Mouse (Mus musculus) spleen, adult 18-20 months (tissue): ENCODE measurements around the gene Efcab7.
A peak's percentile ranks its signal among the peaks of the same experiment; 100 is the strongest.

Experiments
- DNase-seq, 2 experiments: peaks; one replicate each; pipeline ENCODE4 v3.0.0; 2022; ENCODE audit warnings: mixed read lengths in 2 of 2

Gene Efcab7

GRCm38 (mm10) chr4:99829094-99830073, at the start of gene Efcab7:
TSS of gene Efcab7 (plus strand) at chr4:99829198.
- peak; percentile 61 to 77 for DNase-seq

GRCm38 (mm10) chr4:99792365-99792764, 36.6 kb upstream of the Efcab7 start:
- no peak for DNase-seq

- DNase-seq = no peak
Observed at GRCm38 (mm10) chr4:99816697-99817460, 12.1 kb upstream of the Efcab7 start.

- DNase-seq = no peak
Observed at GRCm38 (mm10) chr4:99828337-99828736, 661 bp upstream of the Efcab7 start.

GRCm38 (mm10) chr4:99828739-99829093, 282 bp upstream of the Efcab7 start:
- DNase-seq = no peak

GRCm38 (mm10) chr4:99881882-99882281, 52.9 kb downstream of the Efcab7 start:
- no peak for DNase-seq

- no peak for DNase-seq
Observed at GRCm38 (mm10) chr4:99882405-99882804, 53.4 kb downstream of the Efcab7 start.

GRCm38 (mm10) chr4:99913894-99914451, 85.0 kb downstream of the Efcab7 start:
- DNase-seq = no peak

GRCm38 (mm10) chr4:99926380-99926779, 97.4 kb downstream of the Efcab7 start:
- DNase-seq = no peak

GRCm38 (mm10) chr4:99928521-99928920, 99.5 kb downstream of the Efcab7 start:
- DNase-seq = no peak

- peak; percentile 77 to 85 for DNase-seq
Observed at GRCm38 (mm10) chr4:99929149-99929612, 100.2 kb downstream of the Efcab7 start, which contains the start of gene Pgm1. TSS of gene Pgm1 (plus strand) at chr4:99929414.

GRCm38 (mm10) chr4:99929613-99930517, 100.9 kb downstream of the Efcab7 start, which contains the start of gene Itgb3bp:
TSS of gene Itgb3bp (minus strand) at chr4:99929813.
- peak; percentile 42 to 60 for DNase-seq

GRCm38 (mm10) chr4:99930518-99931239, 101.7 kb downstream of the Efcab7 start:
- no peak for DNase-seq

GRCm38 (mm10) chr4:99931240-99931580, 102.2 kb downstream of the Efcab7 start:
- DNase-seq = no peak

GRCm38 (mm10) chr4:99931807-99932206, 102.8 kb downstream of the Efcab7 start:
- DNase-seq = no peak

- no peak for DNase-seq
Observed at GRCm38 (mm10) chr4:99934859-99935258, 105.9 kb downstream of the Efcab7 start.

- no peak for DNase-seq
Observed at GRCm38 (mm10) chr4:99936278-99936677, 107.3 kb downstream of the Efcab7 start.

- DNase-seq = no peak
Observed at GRCm38 (mm10) chr4:99939711-99940505, 110.9 kb downstream of the Efcab7 start.

GRCm38 (mm10) chr4:99941655-99942414, 112.8 kb downstream of the Efcab7 start:
- DNase-seq = no peak

- DNase-seq = no peak
Observed at GRCm38 (mm10) chr4:99944606-99945005, 115.6 kb downstream of the Efcab7 start.
